Mouse (Mus musculus) layer of hippocampus, postnatal 10 days (tissue): ENCODE results near the gene Tgif1. TPM values are rescaled to one million over a fixed set of nuclear protein-coding genes. Genes with fewer than 3 reads are reported as not detected.

Experiments used
- DNase-seq, 2 experiments: peaks; one replicate each; pipeline ENCODE4 v3.0.0; 2021; ENCODE audit warnings: low spot score in 2 of 2
- long read RNA-seq: library from polyadenylated mRNA; stranded (forward); transcript quantifications from one replicate; pipeline ENCODE4 v2.0.0, GENCODE M21; 2023
- total RNA-seq, 2 experiments: library from RNA; stranded (reverse); gene quantifications; 2 replicates each; pipeline ENCODE4 v1.2.3; 2021

Tgif1 gene
- total RNA-seq: 1 to 10 TPM; 2.6 to 3.9 TPM
- long read RNA-seq, partial matches to known transcripts: 0 of 2 reads
- long read RNA-seq, other reads (novel, unspliced or antisense): 1 of 2 reads

DNA sequence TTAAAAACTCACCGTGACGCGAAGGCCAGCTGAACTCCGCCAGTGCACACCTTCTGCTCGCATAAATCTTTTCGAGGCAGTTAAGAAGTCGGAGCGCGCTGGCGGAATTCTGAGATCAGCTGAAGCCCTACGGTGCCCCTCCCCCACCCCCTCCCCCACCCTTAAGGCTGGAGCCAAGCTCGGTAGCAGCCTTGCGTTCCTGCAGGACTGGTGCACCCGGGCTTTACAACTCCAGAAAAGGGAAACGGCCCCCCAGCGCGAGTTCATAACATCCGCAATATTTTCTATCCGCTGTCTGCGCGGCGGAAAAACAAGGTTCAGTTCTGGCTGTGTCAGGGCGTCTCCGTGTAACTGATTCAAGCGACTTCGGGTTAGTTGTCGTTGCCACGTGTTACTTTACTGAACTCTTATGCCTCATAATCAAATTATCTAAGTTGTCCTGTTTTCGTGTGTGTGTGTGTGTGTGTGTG, at the start of gene Tgif1:
Tgif1 (minus strand) TSS at position 111 of the 470 bp plus-strand sequence.
- DNase-seq: no peak

DNA sequence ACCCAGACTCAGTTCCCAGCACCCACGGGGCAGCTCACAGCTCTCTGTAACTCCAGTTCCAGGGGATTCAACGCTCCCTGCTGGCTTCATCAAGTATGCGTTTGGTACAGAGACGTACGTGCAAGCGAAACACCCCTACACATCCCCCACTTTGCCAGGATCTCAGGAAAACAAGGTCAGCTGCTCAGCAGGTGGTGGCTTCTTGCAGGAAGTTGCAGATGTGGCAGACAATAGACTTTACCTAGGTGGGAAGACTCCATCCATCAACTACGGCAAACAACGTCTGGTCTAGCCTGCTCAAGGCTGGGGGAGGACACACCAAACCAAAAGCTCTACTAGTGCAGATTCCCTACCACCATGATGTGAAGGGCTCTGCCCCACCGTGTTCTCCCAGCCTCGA, 47.3 kb upstream of the Tgif1 start:
- DNase-seq: no peak

DNA sequence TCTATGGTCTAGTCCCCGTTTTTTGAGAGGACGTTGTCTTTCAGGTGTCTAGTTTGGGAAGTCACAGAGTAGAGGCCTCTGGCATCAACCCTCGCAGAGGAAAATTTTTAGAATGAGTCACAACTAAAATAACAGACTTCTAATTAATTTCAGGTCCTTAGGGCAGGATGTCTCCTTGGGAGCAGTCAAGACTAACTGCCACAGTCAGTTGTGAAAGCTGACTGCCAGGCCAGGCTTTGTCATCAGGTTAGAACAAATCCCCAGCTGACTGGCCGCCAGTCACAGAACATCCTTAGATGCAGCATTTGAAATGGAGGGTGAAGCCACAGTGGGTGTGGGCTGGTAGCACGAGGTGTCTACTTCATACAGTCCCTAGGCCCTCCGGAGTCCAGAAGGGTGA, 46.3 kb upstream of the Tgif1 start:
- DNase-seq: no peak

DNA sequence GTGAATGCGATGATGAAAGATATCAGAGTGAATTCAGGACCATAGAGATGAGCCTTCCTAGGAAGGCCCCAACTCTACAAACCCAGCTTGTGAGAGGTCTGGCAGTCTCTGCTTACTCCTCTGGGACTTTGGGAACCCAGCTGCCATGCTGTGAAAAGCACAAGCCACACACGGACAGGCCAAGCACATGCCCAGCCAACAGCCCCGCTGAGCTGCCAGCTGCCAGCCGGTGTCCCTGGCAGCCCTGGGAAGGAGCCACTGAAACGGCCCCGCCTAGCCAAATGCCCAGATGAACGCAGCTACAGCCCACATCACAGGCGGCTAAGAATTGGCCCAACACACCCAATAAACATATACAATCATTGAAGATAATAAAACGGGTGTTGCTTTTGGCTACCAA, 41.5 kb upstream of the Tgif1 start:
- DNase-seq: peak; percentile 69 to 74

DNA sequence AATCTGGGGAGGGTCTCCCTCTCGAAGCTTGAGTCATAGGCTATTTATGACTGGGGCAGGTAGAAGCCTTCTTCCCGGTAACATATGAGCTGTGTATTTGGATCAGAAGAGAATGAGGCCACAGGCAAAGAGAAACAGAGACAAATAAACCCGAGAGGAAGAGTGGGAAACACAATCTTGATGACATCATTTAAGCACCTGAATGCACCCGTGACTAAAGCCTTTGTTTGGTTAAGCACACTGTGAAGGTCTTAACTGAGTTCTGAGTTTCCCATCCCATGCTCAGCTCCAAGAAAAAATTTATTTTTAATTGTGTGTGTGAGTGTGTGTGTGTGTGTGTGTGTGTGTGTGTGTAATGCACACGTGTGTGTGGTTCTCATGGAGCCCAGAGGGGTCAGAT, 39.8 kb upstream of the Tgif1 start:
- DNase-seq: no peak

DNA sequence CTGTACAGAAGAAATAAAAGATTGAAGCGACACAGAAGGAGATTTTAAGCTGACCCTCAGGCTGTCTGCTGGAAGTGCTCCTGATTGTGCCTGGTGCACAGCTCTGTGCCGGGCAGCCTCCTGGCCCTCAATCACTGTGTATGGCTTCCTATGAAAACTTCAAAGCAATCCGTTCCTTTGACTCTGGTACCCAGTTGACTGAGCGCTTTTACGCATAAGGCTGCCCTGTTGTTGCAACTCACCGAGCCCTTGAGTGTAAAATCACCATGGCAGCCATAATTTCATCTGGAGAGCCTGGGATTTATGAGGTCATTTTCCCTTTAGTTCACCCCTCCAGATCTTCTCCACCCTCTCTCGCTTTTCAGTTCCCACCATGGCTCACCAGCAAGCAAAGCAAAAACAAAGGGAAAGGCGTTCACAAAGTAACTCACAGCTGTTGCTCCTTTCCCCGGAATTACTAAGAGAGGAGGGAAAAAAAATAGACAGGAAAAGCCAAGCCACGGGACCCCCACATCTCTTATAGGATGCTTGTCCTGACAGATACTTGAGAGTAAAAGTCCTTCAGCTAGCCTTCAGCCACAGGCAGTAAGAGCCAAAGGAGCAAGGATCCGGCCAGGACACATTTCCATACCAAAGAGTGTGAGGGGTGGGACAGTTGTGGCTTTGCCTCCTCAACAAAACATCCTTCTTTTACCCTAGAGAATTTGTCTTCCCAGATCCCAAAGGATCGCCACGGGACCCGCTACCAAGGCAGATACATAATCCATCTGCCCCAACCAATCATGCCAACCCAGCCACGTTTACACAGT, 39.1 kb upstream of the Tgif1 start:
- no peak for DNase-seq

DNA sequence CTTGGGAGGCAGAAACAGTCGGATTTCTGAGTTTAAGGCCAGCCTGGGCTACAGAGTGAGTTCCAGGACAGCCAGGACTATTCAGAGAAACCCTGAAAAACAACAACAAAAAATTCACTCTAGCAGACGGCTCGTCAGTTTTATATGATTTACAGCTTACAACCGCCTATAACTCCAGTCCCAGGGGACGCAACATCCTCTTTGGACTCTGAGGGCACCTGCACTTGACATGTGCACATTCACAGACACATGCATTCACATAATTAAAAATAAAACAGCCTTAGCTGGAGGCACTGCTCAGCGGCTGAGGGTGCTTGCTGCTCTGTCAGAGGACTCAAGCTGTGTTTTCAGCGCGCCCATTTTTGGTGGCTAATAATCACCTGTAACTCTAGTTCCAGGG, 37.2 kb upstream of the Tgif1 start:
- no peak for DNase-seq

DNA sequence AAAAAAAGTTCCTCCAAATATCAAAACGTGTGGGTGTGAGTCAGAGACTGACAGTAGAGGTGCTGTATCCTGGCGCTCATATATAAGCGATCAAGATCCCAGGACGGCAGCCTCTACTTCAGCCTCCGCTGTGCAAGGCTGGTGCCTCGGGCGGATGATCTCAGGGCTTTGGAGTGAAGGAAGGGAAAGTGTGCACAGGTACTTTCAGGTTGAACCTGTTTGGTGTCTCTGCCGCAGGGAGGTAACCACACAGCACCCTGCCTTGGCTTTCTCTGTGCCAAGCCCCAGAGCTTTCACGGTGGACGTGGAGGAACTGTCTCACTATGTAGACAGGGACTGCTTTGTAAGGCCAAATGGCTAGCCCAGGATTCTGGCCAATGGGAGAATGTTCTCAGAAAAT, 35.3 kb upstream of the Tgif1 start:
- no peak for DNase-seq

DNA sequence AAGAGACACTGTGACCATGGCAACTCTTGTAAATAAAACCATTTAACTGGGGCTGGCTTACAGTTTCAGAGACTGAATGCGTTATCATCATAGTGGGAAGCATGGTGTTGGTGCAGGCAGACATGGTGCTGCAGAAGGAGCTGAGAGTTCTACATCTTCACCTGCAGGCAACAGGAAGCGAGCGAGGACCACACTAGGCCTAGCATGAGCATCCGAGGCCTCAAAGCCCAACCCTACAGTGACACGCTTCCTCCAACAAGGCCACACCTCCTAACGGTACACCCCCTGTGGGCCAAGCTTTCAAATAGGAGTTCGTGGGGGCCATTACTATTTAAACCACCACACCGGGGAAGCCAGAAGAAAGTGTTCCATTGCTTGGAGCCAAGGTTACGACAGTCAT, 34.5 kb upstream of the Tgif1 start:
- no peak for DNase-seq

DNA sequence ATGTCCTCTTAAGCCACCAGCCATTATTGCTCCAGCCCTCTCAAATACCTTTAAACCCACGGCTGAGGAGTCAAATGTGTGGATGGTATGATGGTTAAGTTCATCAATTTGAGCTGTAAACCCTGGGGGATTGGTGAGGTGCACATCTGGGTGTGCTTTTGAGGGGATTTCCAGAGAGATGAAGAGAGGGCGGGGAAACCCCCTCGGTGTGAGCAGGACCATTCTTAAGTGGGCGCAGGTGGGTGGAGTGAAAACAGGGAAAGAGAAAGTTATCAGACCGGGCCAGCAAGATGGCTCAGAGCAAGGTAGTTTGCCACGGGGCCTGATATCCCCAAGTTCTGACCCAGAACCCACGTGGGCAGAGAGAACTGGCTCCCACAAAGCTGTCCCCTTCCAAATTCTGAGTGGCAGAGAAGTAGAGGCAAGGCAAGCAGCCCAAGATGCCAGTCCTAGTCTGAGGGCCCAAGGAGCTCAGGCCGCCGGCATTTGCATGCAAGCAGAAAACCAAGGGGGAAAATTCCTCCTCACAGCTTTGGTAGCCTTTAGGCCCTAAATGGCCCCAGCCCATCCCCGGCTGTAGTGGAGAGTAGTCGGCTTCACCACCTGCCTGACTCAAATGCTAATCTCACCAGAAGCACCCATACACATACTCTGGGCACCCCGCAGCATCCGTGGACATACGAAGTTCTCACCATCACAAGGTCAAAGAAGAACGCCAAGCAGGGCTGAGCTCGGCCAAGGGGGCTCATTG, 33.5 kb upstream of the Tgif1 start:
- DNase-seq: no peak

DNA sequence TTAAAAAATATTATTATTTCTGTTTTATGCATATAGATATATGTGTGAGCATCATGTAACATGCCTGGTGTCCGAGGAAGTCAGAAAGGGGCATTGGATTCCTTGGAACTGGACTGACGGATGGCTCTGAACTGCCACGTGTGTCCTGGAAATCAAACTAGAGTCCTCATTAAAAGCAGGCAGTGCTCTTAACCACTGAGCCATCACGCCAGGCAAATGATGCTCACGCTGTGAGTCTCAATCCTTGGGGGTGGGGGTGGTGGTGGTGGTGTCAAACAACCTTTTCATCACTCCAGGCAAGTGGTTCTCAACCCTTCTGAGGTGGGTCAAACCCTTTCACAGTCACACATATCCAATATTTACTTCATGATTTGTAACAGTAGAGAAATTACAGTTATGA, 32.5 kb upstream of the Tgif1 start:
- no peak for DNase-seq

DNA sequence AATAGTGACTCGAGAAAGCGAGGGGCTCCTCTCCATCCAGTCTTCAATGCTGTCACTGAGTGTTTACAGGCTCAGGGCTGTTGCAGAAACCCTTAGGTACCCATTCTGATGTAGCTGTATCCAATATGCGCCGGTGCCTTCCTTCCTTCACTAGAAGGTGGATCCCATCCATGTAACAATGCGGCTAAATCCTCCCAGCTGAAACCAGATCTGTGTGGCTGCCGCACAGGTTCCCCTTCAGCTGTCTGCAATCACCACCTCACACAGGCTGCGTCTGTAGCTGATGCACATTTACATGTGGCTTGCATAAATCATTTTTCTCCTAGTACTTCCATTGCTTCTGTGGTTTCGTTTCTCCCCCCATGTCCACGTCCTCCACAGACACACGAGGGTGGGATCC, 28.6 kb upstream of the Tgif1 start:
- DNase-seq: no peak

DNA sequence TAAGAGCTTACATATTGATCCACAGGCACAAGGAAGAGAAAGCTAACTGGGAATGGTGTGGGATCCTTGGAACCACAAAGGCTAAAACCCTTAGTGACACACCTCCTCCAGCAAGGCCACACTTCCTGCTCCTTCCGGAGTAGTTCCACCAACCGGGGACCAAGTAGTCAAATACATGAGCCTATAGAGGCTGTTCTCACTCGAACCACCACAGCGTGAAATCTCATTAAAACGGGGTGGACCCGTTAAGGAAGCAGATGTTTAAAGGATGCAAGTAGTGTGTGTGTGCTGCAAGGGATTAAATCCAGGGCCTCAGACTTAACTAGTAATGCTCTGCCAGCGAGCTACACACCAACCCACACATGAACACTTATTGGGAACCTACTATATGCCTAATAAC, 27.8 kb upstream of the Tgif1 start:
- no peak for DNase-seq

DNA sequence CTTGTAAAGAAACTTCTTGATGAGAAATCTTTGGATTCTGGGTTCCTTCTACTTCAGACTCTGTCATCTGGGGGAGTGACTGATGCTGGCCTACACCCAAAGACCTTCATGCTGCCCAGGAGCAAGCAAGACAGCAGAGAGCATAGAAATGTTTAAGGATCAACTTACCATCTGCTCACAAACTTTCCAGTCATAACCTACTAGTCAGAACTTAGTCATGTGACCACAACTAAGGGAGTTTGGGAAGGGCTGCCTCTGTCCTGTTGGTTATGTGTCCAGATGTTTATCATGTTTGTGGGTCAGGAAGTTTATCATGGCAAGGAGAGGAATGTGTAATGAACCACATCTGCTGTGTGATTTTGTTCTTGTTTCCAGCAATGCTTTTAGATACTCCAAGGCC, 24.9 kb upstream of the Tgif1 start:
- DNase-seq: no peak

DNA sequence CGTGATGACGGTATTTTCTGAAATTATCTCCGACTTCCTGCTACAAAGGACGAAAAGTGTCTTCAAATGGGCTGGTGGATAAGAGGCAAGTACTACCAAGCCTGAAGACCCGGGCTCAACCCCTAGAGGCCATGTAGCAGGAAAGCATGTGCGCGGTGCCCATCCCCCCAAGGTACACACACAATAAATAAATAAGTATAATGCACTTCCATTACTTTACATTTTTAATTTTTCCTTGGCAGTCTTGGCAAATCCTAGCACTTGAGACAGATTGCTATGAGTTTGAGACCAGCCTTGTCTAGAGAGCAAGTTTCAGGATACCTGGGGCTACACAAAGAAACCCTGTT, 20.4 kb upstream of the Tgif1 start:
- no peak for DNase-seq

DNA sequence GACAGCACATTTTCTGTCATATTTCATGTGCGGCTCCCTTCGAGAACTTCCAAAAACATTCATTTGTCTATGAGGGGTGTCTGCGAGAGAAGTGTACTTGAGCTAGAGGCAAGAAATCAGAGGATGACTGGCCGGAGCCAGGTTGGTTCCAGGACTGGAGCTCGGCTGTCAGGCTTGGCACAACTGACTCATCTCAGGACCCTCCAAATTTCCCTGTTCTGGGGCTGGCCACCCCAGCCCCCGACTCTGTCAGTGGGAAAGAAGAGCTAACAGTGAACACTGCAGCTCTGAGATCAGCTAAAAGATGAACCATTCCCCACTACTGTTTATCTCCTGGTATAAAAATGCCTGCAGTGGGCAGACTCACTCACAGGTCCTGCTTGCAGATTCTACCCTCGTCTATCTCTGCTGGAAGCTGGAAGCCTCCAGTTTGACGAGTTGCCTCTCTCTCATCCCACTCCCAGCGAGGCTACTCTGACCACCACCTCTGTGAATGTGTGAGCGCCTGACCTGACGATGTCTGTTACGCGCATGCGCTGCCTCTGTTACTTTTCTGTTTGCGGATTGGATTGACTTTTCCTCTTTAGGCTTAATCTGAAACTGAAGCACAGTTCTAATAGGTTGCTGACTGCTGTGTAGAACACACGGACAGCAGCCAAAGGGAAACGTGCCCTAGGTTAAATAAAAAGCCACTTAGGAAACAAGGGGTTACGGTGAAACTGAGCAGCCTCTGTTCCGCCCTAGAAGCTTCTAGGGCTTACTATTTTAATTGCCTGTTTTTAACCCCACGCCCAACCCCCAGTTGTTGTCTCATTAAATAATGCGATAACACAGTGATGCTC, 19.8 kb upstream of the Tgif1 start:
- peak; percentile 32 to 47 for DNase-seq

DNA sequence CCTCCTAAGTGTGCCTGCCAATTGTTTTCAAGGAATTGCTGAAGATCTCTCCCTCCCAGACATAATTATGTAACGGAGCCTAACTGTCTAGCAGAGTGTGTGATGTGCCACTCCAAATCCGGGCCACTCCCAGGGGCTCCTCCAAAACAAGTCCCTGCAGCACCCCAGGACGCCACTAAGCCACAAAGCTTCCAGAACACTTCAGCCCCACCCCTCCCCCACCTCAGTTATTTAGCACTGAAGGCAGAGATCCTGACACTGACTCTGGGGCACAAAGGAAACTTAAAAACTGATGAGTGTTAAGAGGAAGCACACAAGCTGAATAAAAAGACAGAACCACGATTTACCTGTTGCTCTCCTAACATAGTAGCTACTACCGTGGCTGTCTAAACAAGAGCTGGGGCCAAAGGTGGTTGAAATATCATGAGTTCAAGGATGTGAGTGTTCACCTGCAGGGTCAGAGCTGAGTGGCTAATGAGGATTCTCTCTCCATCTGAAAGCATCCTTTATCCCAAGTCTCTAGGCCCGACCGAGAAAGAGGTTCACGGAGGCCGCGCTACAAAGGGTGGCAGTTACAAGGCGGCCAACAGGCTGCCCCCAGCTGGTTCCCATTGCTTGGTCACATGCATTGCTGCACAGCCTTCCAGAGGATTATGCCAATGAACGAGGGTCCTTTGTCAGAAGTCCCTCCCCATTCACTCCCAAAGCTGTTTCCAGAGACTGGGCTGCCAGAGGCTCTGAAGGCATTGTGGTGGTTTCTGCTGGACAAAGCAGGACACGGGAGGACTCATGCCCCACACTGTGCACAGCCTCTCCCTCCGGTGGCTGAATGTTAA, 19.0 kb upstream of the Tgif1 start:
- DNase-seq: peak; percentile 49

DNA sequence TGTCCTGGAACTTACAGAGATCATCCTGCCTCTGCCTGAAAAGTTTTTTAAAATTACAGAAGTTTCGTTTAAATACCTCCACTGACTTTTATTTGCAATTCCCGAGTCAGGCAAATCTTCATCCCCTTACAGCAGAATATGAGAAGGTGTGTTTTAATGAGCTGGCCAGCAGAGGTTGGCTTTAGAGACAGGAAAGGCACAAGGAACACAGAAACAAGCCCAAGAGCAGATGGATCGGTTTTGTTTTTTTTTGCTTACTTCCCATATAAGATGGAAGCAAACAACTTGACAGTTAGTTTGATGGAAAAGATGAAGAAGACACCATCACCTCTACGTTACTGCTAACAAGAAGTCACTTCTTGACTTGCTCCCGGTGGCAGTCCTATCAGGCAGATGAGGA, 18.3 kb upstream of the Tgif1 start:
- no peak for DNase-seq

DNA sequence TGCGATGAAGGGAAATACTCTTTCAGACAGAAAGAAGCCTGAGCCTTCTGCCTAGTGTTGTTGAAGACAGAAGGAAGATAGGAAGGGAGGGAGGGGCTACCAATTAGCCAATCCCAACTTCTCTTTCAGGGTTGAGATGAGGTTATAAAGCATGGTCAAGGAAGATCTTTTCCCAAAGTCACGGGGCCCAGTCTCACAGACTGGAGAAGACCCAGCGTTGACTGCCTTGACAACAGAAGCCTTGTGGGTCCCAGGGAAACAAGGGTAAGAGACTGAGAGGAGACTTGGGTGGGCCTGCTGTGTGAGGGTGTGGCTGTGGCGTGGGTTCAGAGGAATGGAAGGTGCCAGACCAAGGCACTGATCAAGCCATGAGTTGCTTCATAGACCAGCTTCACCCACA, 17.2 kb upstream of the Tgif1 start:
- no peak for DNase-seq

DNA sequence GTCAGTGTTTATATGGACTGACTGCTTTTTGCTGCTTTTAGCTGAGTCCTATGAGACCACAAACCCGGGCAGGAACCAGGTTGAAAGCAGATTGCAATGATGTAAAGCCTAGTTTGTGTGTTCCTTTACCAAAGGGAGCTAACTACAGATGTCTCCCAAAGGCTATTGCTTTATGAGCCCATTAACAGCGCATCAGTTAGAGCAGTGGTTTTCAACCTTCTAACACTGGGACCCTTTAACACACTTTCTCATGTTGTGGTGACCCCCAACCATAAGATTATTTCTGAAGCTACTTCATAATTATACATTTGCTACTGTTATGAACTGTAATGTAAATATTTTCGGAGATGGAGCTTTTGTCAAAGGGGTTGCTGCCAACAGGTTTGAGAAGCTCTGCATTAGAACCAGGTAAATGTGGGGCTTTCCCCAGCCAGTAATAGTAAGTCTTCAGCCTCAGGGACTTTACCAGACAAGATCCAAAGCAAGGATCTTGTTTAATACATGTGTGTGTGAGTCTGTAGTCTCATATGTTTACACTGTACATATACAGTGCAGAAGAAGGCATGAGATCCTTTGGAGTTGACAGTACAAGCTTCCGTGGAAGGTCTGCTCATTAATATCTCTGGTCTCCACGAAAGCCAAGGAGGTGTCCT, 15.4 kb upstream of the Tgif1 start:
- no peak for DNase-seq
